Mouse (Mus musculus) brain, adult 10 weeks (tissue): Measurements from ENCODE around the gene Zfand5. TPM values are rescaled to one million over a fixed set of nuclear protein-coding genes. Genes with fewer than 3 reads are reported as not detected.

Experiments
- polyA plus RNA-seq: library from polyadenylated mRNA; stranded (reverse); fragments of 350-450 nt; fragmentation: Illumina TruSeq; extraction: RNeasy Lipid Tissue Mini Kit (QIAGEN cat#74804); gene quantifications from one replicate; pipeline ENCODE4 v1.2.3, GENCODE M21; 2015; ENCODE audit warnings: low read depth, low replicate concordance

Gene Zfand5
- polyA plus RNA-seq = 201 TPM

DNA sequence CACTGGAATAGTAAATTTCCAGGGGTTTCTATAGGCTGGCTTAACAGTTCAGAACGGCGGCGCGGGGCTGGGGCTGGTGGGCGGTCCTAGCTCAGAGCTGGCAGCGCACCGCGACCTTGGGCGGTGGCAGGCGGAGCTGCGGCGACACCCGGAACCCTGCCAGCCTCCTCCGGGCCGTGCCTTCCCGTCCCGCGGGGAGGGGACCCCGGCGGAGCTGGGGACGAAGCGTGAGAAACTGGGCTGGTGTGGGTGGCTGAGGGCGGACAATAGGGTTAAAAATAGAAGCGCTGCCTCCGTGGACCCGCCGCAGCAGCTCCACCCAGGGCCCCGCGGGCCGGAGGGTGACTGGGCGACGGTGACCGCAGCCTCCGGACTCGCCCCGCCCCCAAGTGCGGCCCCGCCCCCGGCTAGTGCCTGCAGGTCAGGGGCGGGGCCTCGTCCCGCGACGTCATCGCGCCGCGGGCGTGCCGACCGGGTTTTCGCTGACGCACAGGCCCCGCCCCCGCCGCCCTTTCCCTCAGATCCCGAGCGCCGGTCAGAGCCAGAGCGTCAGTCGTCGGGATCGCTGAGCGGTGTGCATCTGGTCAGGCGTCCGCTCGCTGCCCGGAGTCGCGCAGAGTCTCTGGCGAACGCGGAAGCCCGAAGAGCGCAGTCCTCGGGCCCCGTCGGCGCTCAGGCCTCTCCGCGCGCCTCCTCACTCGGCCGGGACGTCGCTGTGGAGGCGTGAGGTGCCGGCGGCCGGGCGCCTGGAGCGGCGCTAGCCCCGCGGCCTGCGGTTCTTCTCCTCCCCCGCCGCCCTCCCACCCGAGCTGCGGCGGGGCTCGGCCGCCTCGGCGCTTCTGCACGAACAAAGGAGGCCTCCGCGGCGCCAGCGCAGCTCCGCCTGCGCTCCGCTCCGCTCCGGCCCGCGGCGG, at the start of gene Zfand5:
Gene Zfand5 (plus strand): TSS at position 538 of the 914 bp plus-strand sequence.

Other genes with a start within 250 kb of the Zfand5 start
- gene Gda, start 201.2 kb downstream of the Zfand5 start, polyA plus RNA-seq = 95.6 TPM